Mouse (Mus musculus): ENCODE measurements at regions not wholly inside any gene's neighbourhood (a gene's known extent, or its start where the extent isn't known, plus 50 kb on each side); places are given as distances from the start of the nearest gene placed in this dataset.

DNA sequence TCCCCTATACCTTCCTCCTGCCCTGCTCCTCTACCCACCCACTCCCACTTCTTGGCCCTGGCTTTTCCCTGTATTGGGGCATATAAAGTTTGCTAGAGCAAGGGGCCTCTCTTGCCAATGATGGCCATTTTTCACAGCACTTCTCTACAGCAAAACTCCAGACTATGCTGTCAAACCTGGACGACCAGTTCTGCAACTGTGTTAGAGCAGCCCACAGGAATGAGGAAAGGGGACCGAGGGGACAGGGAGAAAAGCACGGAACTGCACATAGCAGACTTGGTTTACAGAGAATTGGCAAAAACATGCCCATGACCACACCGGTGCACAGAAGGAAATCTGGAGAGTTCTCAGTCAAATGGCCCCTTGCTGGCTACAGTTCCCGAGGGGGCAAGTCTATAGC, 312.7 kb downstream of the Gm10295 start:
- TF ChIP-seq CTCF (IDR thresholded peaks at IDR 0.05; ENCODE audit: insufficient read depth, low read depth, low read length) = no peak
- TF ChIP-seq POLR2A (IDR thresholded peaks at IDR 0.05; ENCODE audit: insufficient read depth, low read depth, low read length) = no peak
